Mouse (Mus musculus) spleen, adult 2 months (tissue): ENCODE results near the gene Syvn1. TPM values are rescaled to one million over a fixed set of nuclear protein-coding genes. Genes with fewer than 3 reads are reported as not detected.
A peak's percentile ranks its signal among the peaks of the same experiment; 100 is the strongest.

Source experiments
- DNase-seq, 2 experiments: peaks; one replicate each; pipeline versions ENCODE4 v3.0.0 to v3.0.0-alpha.2; 2012 to 2021; ENCODE audit warnings: low spot score in 2 of 2, low read depth in 1 of 2
- H3K27ac ChIP-seq: fragments of 200-500 bp; 2 replicates; pipeline ENCODE4 v1.5.1; 2012; ENCODE audit warnings: low read length, inconsistent platforms; ENCODE audit not compliant: insufficient read depth
- H3K27me3 ChIP-seq: fragments of 200-500 bp; 2 replicates; pipeline ENCODE4 v1.6.1; 2012; ENCODE audit warnings: mild to moderate bottlenecking, moderate library complexity, low read length, inconsistent platforms; ENCODE audit not compliant: control insufficient read depth, insufficient read depth
- H3K36me3 ChIP-seq: fragments of 200-500 bp; 2 replicates; pipeline ENCODE4 v1.6.1; 2012; ENCODE audit warnings: mild to moderate bottlenecking, low read length, inconsistent platforms; ENCODE audit not compliant: control insufficient read depth, insufficient read depth
- H3K4me1 ChIP-seq: fragments of 200-500 bp; 2 replicates; pipeline ENCODE4 v1.6.1; 2011; ENCODE audit warnings: inconsistent platforms; ENCODE audit not compliant: control insufficient read depth, insufficient read depth, insufficient read length
- H3K4me3 ChIP-seq: fragments of 200-500 bp; 2 replicates; pipeline ENCODE4 v1.5.1; 2011; ENCODE audit warnings: mild to moderate bottlenecking, inconsistent platforms; ENCODE audit not compliant: insufficient read depth, insufficient read length; ENCODE audit errors: extremely low read depth
- CTCF ChIP-seq: fragments of 200-500 bp; IDR thresholded peaks from 2 replicates; pipeline ENCODE4 v1.5.1; 2011; ENCODE audit warnings: mild to moderate bottlenecking, inconsistent platforms; ENCODE audit not compliant: insufficient read depth, insufficient read length, insufficient replicate concordance; ENCODE audit errors: extremely low read depth
- POLR2A ChIP-seq: fragments of 200-500 bp; IDR thresholded peaks from 2 replicates; pipeline ENCODE4 v1.6.1; 2011; ENCODE audit warnings: low read depth, low read length, inconsistent platforms
- WGBS: fragments of 180-500 bp; shearing (Covaris S2); methylation state at CpG from one replicate; pipeline ENCODE4 v1.1.7; 2018; 5-methylcytosine and 5-hydroxymethylcytosine counted together
- polyA plus RNA-seq: library from polyadenylated mRNA; depleted of rRNA; stranded (reverse); fragments of >200 nt; gene quantifications from 2 replicates; pipeline ENCODE4 v1.2.3, GENCODE M21; 2012; rRNA removed

The Syvn1 gene
- 108 and 124 TPM in 2 replicates for polyA plus RNA-seq

DNA sequence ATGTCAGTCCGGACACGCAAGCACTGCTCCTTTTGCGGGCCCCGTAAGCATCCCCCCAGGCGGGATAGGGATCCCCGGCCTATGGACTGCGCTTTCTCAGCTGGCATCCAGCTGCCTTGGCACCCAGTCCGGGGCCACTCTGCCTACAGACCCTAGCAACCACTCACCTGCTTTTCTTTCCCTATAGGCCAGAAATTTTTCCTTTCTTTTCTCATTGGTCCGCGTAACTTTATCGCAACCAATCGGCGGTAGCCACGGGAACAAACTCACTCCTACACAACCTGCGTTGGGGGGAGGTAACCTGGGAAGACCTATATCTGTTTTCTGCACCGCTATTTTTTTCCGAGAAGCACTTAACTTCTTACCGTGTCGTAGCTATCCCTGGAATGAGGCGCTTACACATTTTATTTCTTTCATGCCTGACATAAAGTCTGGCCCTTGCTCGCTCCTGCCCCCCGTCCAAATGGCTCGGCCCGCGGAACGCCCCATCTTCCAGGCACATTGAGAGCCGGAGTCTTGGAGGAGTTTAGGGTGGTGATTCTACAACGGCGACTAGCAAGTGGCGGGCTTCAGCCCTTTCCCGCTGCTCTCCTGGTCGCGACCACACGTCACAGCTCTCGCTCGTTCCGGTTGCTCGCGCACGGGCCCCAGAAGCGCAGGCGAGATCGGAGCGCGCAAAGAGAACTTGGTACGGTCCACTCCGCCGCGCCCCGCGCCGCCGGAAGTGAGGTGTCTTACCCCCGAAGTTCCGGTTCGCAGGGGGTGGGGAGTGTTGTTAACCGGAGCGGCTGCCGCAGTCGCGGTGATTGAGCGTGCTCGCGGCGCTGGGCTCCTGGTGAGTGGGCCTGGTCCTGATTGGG is at the start of gene Syvn1:
Gene Syvn1 (plus strand): TSS at position 283 of the 860 bp plus-strand sequence.
- Histone ChIP-seq H3K36me3 (peaks cover 30% of the 10 kb centered on the region), H3K4me3 (peak within 1 kb of the TSS; percentile 97), H3K27ac (peak within 1 kb of the TSS; percentile 100), H3K4me1 (peaks cover 18% of the 10 kb centered on the region), H3K27me3 (no peaks in the 10 kb centered on the region)
- no peak for TF ChIP-seq CTCF
- TF ChIP-seq POLR2A, result peak; percentile 62
- DNase-seq, result peak; percentile 88 to 94
- WGBS, result under 1% methylated on average over 65 of the region's 65 CpGs

DNA sequence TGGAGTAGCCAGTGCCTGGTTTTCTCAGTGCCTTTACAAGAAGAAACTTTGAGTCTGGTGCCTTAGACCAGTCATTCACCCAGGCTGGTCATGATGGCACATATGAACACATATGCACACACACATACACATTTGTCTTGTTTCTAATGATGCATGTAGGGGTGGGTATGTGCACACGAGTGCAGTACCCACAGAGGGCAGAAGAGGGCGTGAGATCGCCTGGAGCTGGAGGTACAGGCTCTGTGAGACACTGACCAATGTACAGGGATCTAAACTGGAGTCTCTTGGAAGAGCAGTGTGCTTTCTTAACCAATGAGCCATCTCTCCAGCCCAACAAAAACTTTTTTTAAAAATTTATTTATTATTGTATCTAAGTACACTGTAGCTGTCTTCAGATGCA is 48.2 kb upstream of the Syvn1 start:
- Histone ChIP-seq H3K4me3 (no peak overlapping the region), H3K36me3 (peaks cover 33% of the 10 kb centered on the region), H3K27me3 (no peaks in the 10 kb centered on the region), H3K4me1 (no peaks in the 10 kb centered on the region), H3K27ac (no peak overlapping the region)
- TF ChIP-seq CTCF (no peak), POLR2A (no peak)
- DNase-seq, result no peak
- 96% methylated on average over 3 of the region's 3 CpGs for WGBS

DNA sequence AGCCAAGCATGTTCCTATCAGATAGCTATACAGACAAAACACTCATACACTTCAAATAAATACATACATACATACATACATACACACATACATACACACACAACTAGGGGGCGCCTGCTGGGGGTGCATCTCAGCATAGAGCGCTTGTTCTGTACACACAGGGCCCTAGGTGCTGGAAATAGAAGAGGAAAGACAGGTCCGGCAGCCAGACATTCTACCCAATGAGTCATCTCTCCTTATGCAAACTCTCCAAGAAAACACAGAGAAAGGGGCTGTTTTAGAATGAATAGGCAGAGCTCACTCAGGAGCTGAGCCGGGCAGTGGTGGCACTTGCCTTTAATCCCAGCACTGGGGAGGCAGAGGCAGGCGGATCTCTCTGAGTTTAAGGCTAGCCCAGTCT is 46.4 kb upstream of the Syvn1 start:
- WGBS, result 85% methylated on average over 5 of the region's 5 CpGs
- no peaks in the 10 kb centered on the region for H3K27me3 ChIP-seq

DNA sequence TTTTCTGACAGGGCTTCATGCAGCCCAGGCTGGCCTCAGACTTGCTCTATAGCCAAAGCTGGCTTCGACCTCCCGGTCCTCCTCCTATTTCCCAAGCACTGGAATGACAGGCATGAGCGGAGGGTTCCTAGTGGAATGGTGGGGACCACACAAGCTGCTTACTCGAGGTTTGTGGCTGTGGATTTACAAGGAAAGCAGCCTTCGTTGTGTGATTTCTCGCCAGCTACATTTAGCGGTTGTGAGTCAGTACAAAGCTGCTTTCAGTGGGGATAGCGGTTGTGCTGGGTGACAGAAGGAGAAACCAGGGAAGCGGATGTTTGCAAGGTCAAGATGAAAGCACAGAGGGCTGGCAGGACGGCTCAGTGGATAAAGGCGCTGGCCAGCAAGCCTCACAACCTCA is 40.8 kb upstream of the Syvn1 start:
- WGBS, result 93% methylated on average over 11 of the region's 11 CpGs
- no peak overlapping the region for H3K4me3 ChIP-seq
- H3K27me3 ChIP-seq, result no peaks in the 10 kb centered on the region
- H3K36me3 ChIP-seq, result peaks cover 42% of the 10 kb centered on the region
- no peak overlapping the region for H3K27ac ChIP-seq
- TF ChIP-seq POLR2A, result no peak
- TF ChIP-seq CTCF, result no peak
- DNase-seq, result no peak
- 0 out of 2 replicates have a peak, but pooled peaks cover 2% of the 10 kb centered on the region for H3K4me1 ChIP-seq

More for the DNA sequence above, 46.4 kb upstream of the Syvn1 start:
- TF ChIP-seq CTCF, result no peak
- TF ChIP-seq POLR2A, result no peak
- Histone ChIP-seq H3K4me1 (0 out of 2 replicates have a peak, but pooled peaks cover 2% of the 10 kb centered on the region), H3K4me3 (no peak overlapping the region), H3K27ac (no peak overlapping the region), H3K36me3 (peaks cover 25% of the 10 kb centered on the region)
- DNase-seq, result no peak

DNA sequence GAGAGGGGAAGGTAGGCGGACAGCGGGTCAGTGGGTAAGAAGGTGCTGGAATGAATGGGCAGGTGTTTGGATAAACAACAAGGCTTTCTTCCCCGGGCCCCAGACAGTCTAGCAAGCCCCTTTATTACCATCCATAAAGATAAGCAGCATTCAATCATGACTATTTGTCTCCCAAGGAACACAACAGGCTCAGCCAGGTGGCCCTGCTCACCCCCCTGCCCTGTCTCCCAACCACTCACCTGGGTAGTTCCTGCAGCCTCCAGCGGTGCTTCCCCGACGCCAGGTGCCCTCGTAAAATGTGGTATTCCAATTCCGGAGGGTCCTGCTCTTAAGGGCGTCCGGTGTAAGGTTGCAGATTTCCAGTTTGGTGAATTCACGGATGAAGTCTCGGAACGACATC is 39.4 kb upstream of the Syvn1 start:
- peaks cover 44% of the 10 kb centered on the region for H3K36me3 ChIP-seq
- H3K27ac ChIP-seq, result no peak overlapping the region
- 96% methylated on average over 13 of the region's 13 CpGs for WGBS
- H3K4me1 ChIP-seq, result 0 out of 2 replicates have a peak, but pooled peaks cover 2% of the 10 kb centered on the region
- TF ChIP-seq POLR2A (no peak), CTCF (no peak)
- H3K27me3 ChIP-seq, result no peaks in the 10 kb centered on the region
- DNase-seq, result no peak
- no peak overlapping the region for H3K4me3 ChIP-seq

DNA sequence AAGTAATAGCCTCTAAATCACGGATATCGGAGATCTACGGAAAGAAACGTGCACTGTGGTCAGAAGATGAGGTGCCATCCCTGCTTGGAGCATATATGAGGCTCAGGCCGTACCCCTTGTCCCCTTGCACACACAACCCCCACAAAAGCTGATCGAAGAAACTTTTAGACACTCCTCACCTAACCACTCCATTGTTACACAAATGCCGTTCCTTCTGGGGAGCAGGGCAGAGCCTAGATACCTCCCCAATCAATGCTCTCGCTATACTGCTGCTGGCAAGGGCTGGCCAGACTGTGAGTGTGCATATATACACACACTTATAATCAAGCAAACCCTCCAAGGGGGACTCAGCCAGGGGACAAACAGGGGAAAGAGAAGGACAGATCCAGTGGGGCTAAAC is 37.2 kb upstream of the Syvn1 start:
- Histone ChIP-seq H3K27me3 (no peaks in the 10 kb centered on the region), H3K36me3 (peaks cover 37% of the 10 kb centered on the region), H3K4me3 (no peak overlapping the region), H3K4me1 (peaks cover under 1% of the 10 kb centered on the region; the same call in 1 of the 2 replicates), H3K27ac (no peak overlapping the region)
- no peak for TF ChIP-seq POLR2A
- TF ChIP-seq CTCF, result no peak
- 97% methylated on average over 8 of the region's 8 CpGs for WGBS
- DNase-seq, result no peak

DNA sequence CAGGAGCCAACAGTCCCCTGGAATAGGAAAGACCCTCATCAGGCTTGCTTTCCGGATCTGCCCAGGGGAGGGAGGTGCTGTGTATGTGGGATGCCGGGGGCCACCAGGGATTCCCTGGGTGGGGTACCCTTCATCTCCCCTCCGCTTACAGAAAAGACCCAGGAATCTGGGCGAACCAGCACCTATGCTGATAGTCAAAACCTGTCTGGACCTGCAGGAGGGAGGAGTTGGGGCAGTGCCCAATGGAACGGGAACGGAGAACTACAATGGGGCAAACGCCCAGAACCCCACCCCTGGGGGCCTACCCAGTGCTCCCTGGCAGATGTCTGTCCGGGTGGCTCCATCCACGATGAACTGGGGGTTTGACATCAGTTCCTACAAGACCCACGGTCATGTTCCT is 32.7 kb upstream of the Syvn1 start:
- Histone ChIP-seq H3K36me3 (peaks cover 17% of the 10 kb centered on the region), H3K27me3 (no peaks in the 10 kb centered on the region), H3K4me3 (no peak overlapping the region), H3K27ac (no peak overlapping the region), H3K4me1 (peaks cover 13% of the 10 kb centered on the region; the same call in 1 of the 2 replicates)
- TF ChIP-seq CTCF (no peak), POLR2A (no peak)
- DNase-seq, result no peak
- WGBS, result 96% methylated on average over 10 of the region's 10 CpGs
